Mouse (Mus musculus) hindbrain, embryonic 14.5 days (tissue): Measurements from ENCODE around the gene Fsd1l. TPM values are rescaled to one million over a fixed set of nuclear protein-coding genes. Genes with fewer than 3 reads are reported as not detected.

Experiments
- ATAC-seq: fragments of 200-750 bp; cut with Nextera tagmentation; 2 replicates; pipeline ENCODE4 v1.8.0; 2017; ENCODE audit warnings: moderate number of reproducible peaks, mild to moderate bottlenecking, moderate TSS enrichment, moderate library complexity; ENCODE audit not compliant: low FRiP score
- DNase-seq: peaks from one replicate; pipeline ENCODE4 v3.0.0-alpha.2; 2015; ENCODE audit warnings: low spot score
- H3K27ac ChIP-seq: fragments of 300-500 bp; sonication (generic); 2 replicates; pipeline ENCODE4 v1.5.1; 2014; ENCODE audit warnings: mild to moderate bottlenecking, moderate library complexity
- H3K27me3 ChIP-seq: fragments of 300-500 bp; sonication (generic); 2 replicates; pipeline ENCODE4 v1.6.1; 2014; ENCODE audit warnings: mild to moderate bottlenecking, low read length, mixed read lengths; ENCODE audit not compliant: control insufficient read depth, insufficient read depth
- H3K36me3 ChIP-seq: fragments of 300-500 bp; sonication (generic); replicated peaks from 2 replicates; pipeline ENCODE4 v1.6.1; 2014; ENCODE audit not compliant: control insufficient read depth, insufficient read depth
- H3K4me1 ChIP-seq: fragments of 300-500 bp; sonication (generic); replicated peaks from 2 replicates; pipeline ENCODE4 v1.6.1; 2014; ENCODE audit warnings: antibody characterized with exemption, low read length, mixed read lengths; ENCODE audit not compliant: control insufficient read depth, insufficient read depth
- H3K4me2 ChIP-seq: fragments of 300-500 bp; sonication (generic); replicated peaks from 2 replicates; pipeline ENCODE4 v1.6.1; 2014; ENCODE audit warnings: mild to moderate bottlenecking, moderate library complexity
- H3K4me3 ChIP-seq: fragments of 300-500 bp; sonication (generic); replicated peaks from 2 replicates; pipeline ENCODE4 v1.5.1; 2014; ENCODE audit warnings: mild to moderate bottlenecking, low read length
- H3K9ac ChIP-seq: fragments of 300-500 bp; sonication (generic); 2 replicates; pipeline ENCODE4 v1.6.1; 2014
- H3K9me3 ChIP-seq: fragments of 300-500 bp; sonication (generic); 2 replicates; pipeline ENCODE4 v1.6.1; 2016; ENCODE audit warnings: low read length; ENCODE audit not compliant: control insufficient read depth
- WGBS: fragments of 180-500 bp; shearing (Covaris S2); extraction: QIAGEN DNeasy Blood & Tissue Kit; methylation state at CpG from one replicate; pipeline ENCODE4 v1.1.7; 2014; 5-methylcytosine and 5-hydroxymethylcytosine counted together
- polyA plus RNA-seq: library from polyadenylated mRNA; unstranded; fragments of >200 nt; fragmentation: Nextera tagmentation; extraction: Ambion mirVana; gene quantifications from 2 replicates; pipeline ENCODE4 v1.2.1, GENCODE M21; 2014

Fsd1l gene
- polyA plus RNA-seq, 1 experiment from 2014 or later, result 33.4 TPM

DNA sequence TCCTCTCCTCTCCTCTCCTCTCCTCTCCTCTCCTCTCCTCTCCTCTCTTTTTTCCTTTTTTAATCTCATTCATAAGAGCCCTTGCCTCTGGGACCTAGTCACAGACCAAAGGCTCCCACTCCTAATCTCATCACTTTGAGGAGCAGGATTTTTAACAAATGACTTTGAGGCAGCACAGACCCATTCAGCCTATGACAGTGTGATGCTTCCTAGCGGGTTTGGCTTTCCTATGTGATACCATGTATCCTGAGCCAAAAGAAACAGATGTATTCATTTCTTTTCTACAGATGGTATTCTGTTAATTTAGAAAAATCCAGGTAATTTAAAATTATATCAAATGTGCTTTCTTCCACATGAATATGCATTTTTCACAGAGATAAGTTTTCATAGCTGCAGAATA, 7.6 kb upstream of the Fsd1l start:
- Histone ChIP-seq H3K4me2 (no peak overlapping the region), H3K9me3 (no peaks in the 10 kb centered on the region), H3K4me1 (peaks cover 7% of the 10 kb centered on the region), H3K4me3 (no peak overlapping the region), H3K36me3 (no peaks in the 10 kb centered on the region), H3K27me3 (no peaks in the 10 kb centered on the region), H3K27ac (no peak overlapping the region), H3K9ac (no peak overlapping the region)
- ATAC-seq, result no peak
- no peak for DNase-seq
- WGBS, result 88% methylated on average over 1 of the region's 1 CpGs

DNA sequence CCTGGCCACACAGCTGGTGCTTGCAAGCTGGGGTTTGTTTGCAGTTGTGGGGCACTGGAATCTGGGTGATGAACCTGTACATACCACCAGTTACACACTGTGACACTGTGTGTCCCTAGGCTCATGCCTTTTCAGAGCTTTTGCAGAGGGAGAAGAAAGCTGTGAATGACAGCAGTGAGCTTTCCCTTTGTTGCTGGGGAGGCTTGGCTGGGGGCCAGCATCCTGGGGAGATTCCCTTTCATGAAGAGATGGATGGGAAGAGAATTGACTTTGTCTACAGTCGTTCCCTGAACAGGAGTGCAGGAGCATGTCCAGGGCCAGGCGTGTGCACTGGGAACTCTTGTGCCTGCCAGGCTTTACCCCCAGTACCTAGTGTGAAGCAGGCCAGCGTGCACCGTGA, 6.5 kb upstream of the Fsd1l start:
- ATAC-seq (peak; percentile 74), DNase-seq (peak; percentile 56)
- H3K27ac ChIP-seq, result peak overlapping the region; percentile 47; the same call in 1 of the 2 replicates
- H3K4me3 ChIP-seq, result no peak overlapping the region
- no peaks in the 10 kb centered on the region for H3K36me3 ChIP-seq
- H3K27me3 ChIP-seq, result no peaks in the 10 kb centered on the region
- H3K4me1 ChIP-seq, result peaks cover 7% of the 10 kb centered on the region
- H3K9me3 ChIP-seq, result no peaks in the 10 kb centered on the region
- no peak overlapping the region for H3K4me2 ChIP-seq
- WGBS, result 23% methylated on average over 4 of the region's 4 CpGs
- H3K9ac ChIP-seq, result no peak overlapping the region

DNA sequence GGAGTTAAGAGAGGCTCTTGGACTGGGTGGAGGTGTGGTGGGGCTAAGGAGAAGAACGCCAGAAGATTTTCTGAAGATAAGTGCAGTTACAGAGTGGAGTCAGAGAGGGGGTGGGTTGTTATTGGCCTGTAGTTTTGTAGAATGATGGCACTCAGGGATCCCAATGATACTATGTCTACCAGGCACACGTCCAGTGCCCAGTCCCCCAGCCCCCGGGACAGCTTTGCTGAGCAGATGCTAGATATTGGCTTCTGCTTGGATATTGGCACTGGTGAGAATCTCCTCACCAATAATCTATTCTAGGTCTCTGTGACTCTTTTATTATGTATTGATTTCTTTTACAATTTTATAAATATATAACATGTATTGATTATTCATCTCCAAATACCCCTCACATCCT, 6.0 kb upstream of the Fsd1l start:
- WGBS, result 67% methylated on average over 3 of the region's 3 CpGs
- no peak for ATAC-seq
- DNase-seq, result no peak

DNA sequence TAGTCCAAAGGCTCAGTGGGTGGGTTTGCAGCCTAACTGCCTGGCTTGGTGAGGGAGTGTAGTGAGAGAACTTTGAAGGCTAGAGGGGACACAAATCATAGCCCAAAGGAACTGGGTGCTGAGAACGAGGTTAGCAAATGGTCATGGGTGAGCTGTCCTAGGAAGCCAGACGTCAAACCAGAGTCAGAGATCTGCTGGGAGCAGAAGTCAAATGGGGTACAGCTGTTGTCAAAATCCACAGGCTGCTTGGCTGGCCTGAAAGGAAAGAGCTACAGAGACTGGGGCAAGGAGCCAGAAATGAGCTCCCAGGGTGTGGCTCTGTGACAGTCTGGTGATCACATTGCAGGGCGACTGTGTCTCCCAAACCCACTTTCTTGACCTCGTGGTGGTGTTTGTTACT, 2.3 kb upstream of the Fsd1l start:
- Histone ChIP-seq H3K36me3 (no peaks in the 10 kb centered on the region), H3K9ac (no peak overlapping the region), H3K27ac (no peak overlapping the region), H3K4me3 (no peak overlapping the region), H3K4me2 (no peak overlapping the region), H3K27me3 (no peaks in the 10 kb centered on the region), H3K9me3 (no peaks in the 10 kb centered on the region), H3K4me1 (peaks cover 31% of the 10 kb centered on the region)
- ATAC-seq, result no peak
- DNase-seq, result no peak
- WGBS, result 56% methylated on average over 4 of the region's 4 CpGs

More for the DNA sequence above, 6.0 kb upstream of the Fsd1l start:
- H3K4me3 ChIP-seq, result no peak overlapping the region
- H3K4me1 ChIP-seq, result peaks cover 9% of the 10 kb centered on the region
- no peak overlapping the region for H3K4me2 ChIP-seq
- H3K27ac ChIP-seq, result peak overlapping the region; percentile 47; the same call in 1 of the 2 replicates
- H3K36me3 ChIP-seq, result no peaks in the 10 kb centered on the region
- no peaks in the 10 kb centered on the region for H3K27me3 ChIP-seq
- no peaks in the 10 kb centered on the region for H3K9me3 ChIP-seq
- H3K9ac ChIP-seq, result no peak overlapping the region

DNA sequence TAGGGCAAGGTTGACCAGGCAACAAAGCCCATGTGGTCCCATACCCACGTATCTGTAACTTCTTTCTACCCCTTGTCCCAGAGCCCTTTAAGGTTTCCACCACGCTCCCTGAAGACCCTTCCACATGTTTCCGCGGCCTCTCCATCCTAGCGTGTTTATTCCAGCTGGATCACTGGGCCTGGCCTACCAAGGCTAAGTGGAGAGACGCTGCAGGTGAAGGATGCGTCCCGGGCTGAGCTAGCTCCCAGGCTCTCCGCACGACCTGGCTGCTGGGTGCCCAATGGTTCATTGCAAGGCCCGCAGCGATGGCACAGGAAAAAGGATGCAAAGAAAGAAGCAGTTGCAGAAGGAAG, 332 bp upstream of the Fsd1l start:
- Histone ChIP-seq H3K27ac (peak overlapping the region; percentile 94), H3K9me3 (no peaks in the 10 kb centered on the region), H3K4me1 (peaks cover 43% of the 10 kb centered on the region), H3K36me3 (no peaks in the 10 kb centered on the region), H3K4me3 (peak overlapping the region; percentile 69), H3K27me3 (no peaks in the 10 kb centered on the region), H3K4me2 (peak overlapping the region; percentile 79), H3K9ac (peak overlapping the region; percentile 80)
- DNase-seq, result no peak
- ATAC-seq, result peak; percentile 58; the same call in 1 of the 2 replicates
- 4% methylated on average over 12 of the region's 12 CpGs for WGBS

DNA sequence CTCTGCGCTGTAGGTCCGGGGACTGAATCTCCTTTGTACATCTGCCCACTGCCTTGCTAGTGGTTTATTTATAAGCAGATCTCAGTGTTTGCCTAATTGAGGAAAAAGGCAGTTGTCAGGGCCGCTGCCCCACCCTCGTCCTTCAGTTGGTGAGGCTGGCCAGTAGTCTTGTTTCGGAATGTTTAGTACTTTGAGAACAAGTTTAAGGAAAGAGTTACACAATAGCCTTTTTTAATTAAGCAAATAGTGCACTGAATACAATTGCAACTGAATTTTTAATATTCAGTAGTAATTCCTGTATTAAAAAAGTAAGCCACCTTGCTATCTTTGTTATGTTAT, 709 bp downstream of the Fsd1l start:
- H3K4me3 ChIP-seq, result peak overlapping the region; percentile 69
- H3K9ac ChIP-seq, result peak overlapping the region; percentile 80
- H3K36me3 ChIP-seq, result no peaks in the 10 kb centered on the region
- no peaks in the 10 kb centered on the region for H3K9me3 ChIP-seq
- ATAC-seq (no peak), DNase-seq (no peak)
- peak overlapping the region; percentile 94 for H3K27ac ChIP-seq
- H3K27me3 ChIP-seq, result no peaks in the 10 kb centered on the region
- H3K4me2 ChIP-seq, result peak overlapping the region; percentile 79
- H3K4me1 ChIP-seq, result peaks cover 52% of the 10 kb centered on the region
- under 1% methylated on average over 5 of the region's 5 CpGs for WGBS

DNA sequence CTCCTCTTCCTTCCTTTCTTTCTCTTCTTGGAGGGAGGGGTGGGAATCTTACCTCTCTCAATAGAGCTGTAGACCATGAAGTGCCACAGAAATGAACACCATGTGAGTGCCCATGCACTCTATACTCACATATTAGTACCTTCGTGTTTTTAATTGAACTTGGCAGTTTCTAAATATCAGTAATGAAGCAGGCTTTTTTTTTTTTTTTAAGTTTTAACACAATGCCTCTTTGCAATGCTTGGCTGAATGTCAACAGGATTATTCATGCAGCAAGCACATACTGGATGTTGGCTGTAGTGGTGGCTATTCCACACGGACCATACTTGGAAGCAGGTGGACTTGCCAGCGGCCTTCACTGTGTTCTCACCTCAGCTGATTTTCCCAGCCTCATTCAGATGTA, 4.1 kb downstream of the Fsd1l start:
- WGBS, result 55% methylated on average over 3 of the region's 3 CpGs
- peaks cover 61% of the 10 kb centered on the region for H3K4me1 ChIP-seq

DNA sequence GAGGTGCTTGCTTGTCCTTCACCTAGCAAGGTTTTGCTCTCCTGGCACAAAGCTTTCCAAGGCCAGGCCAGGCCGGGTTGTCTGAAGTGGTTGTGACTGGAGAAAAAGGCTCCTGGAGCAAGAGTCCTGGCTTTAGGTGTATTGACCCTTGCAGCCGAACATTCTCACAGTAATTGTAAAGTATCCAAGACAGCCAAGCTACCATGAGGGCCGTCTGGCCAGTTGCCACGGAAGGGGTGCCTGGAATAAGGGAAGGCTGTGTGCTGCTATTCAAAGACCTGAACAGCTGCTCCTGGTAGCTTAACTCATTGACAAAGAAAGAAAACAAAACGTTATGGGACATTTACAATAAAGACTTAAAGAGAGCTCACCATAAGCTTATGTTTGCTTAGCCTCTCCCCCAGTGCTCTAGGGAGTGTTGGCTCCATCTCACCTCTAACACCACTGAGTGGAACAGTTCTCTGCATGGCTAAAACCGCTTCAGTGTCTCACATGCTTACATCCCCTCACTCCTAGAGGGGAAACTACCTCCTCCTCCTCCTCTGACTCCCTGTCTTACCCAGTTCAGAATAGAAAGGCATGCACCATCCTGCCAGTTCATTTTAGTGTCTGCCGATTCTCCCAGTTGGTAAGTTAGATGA, 6.1 kb downstream of the Fsd1l start:
- Histone ChIP-seq H3K9me3 (no peaks in the 10 kb centered on the region), H3K4me3 (no peak overlapping the region), H3K4me1 (peaks cover 54% of the 10 kb centered on the region), H3K27me3 (no peaks in the 10 kb centered on the region), H3K36me3 (no peaks in the 10 kb centered on the region), H3K4me2 (no peak overlapping the region), H3K9ac (no peak overlapping the region), H3K27ac (peak overlapping the region; percentile 17; the same call in 1 of the 2 replicates)
- 50% methylated on average over 7 of the region's 7 CpGs for WGBS
- DNase-seq (peak; percentile 55), ATAC-seq (peak; percentile 59; the same call in 1 of the 2 replicates)

More for the DNA sequence above, 4.1 kb downstream of the Fsd1l start:
- H3K4me2 ChIP-seq, result no peak overlapping the region
- ATAC-seq, result no peak
- no peaks in the 10 kb centered on the region for H3K27me3 ChIP-seq
- no peak overlapping the region for H3K9ac ChIP-seq
- DNase-seq, result no peak
- no peak overlapping the region for H3K27ac ChIP-seq
- no peaks in the 10 kb centered on the region for H3K36me3 ChIP-seq
- no peaks in the 10 kb centered on the region for H3K9me3 ChIP-seq
- H3K4me3 ChIP-seq, result no peak overlapping the region

DNA sequence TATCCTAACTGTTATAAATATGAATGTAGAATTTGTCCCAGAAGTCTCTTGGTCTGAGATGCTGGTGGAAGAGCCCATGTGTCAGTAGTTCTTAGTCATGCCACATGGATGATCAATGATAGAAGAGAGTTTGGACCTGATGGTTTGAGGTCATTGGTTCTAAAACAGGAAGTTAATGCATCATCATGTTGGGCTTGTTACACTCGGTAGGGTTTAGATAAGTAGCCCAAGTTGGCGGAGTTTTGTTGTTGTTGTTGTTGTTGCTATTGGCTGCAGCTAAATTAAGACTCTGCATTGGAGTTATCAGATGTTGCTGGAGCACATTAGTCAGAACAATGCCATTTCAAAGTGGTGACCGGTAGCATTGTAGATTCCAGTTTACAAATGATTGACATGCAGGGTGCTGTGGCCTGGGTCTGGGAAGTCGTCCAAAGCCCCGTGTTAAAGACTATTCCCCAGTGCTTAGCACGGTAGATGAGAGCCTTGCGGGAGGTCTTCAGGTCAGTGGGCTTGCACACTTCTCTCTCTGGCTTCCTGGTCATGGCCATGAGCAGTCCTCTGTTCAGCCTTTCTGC, 7.4 kb downstream of the Fsd1l start:
- Histone ChIP-seq H3K4me2 (no peak overlapping the region), H3K27me3 (no peaks in the 10 kb centered on the region), H3K9ac (no peak overlapping the region), H3K9me3 (no peaks in the 10 kb centered on the region), H3K4me3 (no peak overlapping the region), H3K36me3 (no peaks in the 10 kb centered on the region), H3K4me1 (peaks cover 42% of the 10 kb centered on the region), H3K27ac (no peak overlapping the region)
- 67% methylated on average over 7 of the region's 7 CpGs for WGBS
- ATAC-seq (no peak), DNase-seq (no peak)
